Mouse (Mus musculus) megakaryocyte, embryonic 14.5 days (primary cell): ENCODE data around the gene Acot4.

Source experiments
- FLI1 ChIP-seq: IDR thresholded peaks from 2 replicates; pipeline ENCODE4 v1.6.1; 2012; ENCODE audit warnings: low read length, inconsistent platforms, mixed read lengths
- GATA1 ChIP-seq: IDR thresholded peaks from 3 replicates; pipeline ENCODE4 v1.6.1; 2012; ENCODE audit warnings: mixed read lengths, low read length, inconsistent platforms, borderline replicate concordance

- TF ChIP-seq FLI1 (no peak), GATA1 (no peak)
Measured at GRCm38 (mm10) chr12:84010201-84010600, 28.0 kb upstream of the Acot4 start.
